Mouse (Mus musculus) midbrain, postnatal 0 days (tissue): ENCODE measurements around the gene Clcn2. TPM values are rescaled to one million over a fixed set of nuclear protein-coding genes. Genes with fewer than 3 reads are reported as not detected.

ENCODE experiments used
- ATAC-seq: fragments of 200-750 bp; cut with Nextera tagmentation; 2 replicates; pipeline ENCODE4 v1.8.0; 2017; ENCODE audit warnings: moderate number of reproducible peaks, mild to moderate bottlenecking, moderate TSS enrichment, moderate library complexity; ENCODE audit not compliant: low FRiP score
- DNase-seq: peaks from one replicate; pipeline ENCODE4 v3.0.0-alpha.2; 2015; ENCODE audit warnings: low spot score
- H3K27ac ChIP-seq: fragments of 300-500 bp; sonication (generic); 2 replicates; pipeline ENCODE4 v1.5.1; 2014; ENCODE audit warnings: low read depth, mild to moderate bottlenecking, low read length, mixed read lengths
- H3K27me3 ChIP-seq: fragments of 300-500 bp; sonication (generic); 2 replicates; pipeline ENCODE4 v1.6.1; 2014; ENCODE audit warnings: low read length, control low read depth, mixed read lengths; ENCODE audit not compliant: insufficient read depth
- H3K36me3 ChIP-seq: fragments of 300-500 bp; sonication (generic); 2 replicates; pipeline ENCODE4 v1.6.1; 2014; ENCODE audit warnings: low read length, control low read depth, mixed read lengths; ENCODE audit not compliant: insufficient read depth
- H3K4me1 ChIP-seq: fragments of 300-500 bp; sonication (generic); 2 replicates; pipeline ENCODE4 v1.6.1; 2014; ENCODE audit warnings: mild to moderate bottlenecking, control low read depth, antibody characterized with exemption, low read length, mixed read lengths; ENCODE audit not compliant: insufficient read depth
- H3K4me2 ChIP-seq: fragments of 300-500 bp; sonication (generic); 2 replicates; pipeline ENCODE4 v1.6.1; 2014; ENCODE audit warnings: low read depth, mild to moderate bottlenecking, low read length, mixed read lengths; ENCODE audit not compliant: poor library complexity, severe bottlenecking
- H3K4me3 ChIP-seq: fragments of 300-500 bp; sonication (generic); 2 replicates; pipeline ENCODE4 v1.5.1; 2014; ENCODE audit warnings: low read depth, mild to moderate bottlenecking, low read length, moderate library complexity
- H3K9ac ChIP-seq: fragments of 300-500 bp; sonication (generic); replicated peaks from 2 replicates; pipeline ENCODE4 v1.6.1; 2014; ENCODE audit warnings: mild to moderate bottlenecking, low read length, moderate library complexity, mixed read lengths; ENCODE audit not compliant: poor library complexity, severe bottlenecking
- H3K9me3 ChIP-seq: fragments of 300-500 bp; sonication (generic); 2 replicates; pipeline ENCODE4 v1.6.1; 2016; ENCODE audit warnings: low read length, control low read depth
- CTCF ChIP-seq: IDR thresholded peaks from 2 replicates; pipeline ENCODE4 v1.5.1; 2016; ENCODE audit warnings: antibody characterized with exemption, mild to moderate bottlenecking
- WGBS: fragments of 180-500 bp; shearing (Covaris S2); extraction: QIAGEN DNeasy Blood & Tissue Kit; methylation state at CpG from one replicate; pipeline ENCODE4 v1.1.7; 2014; 5-methylcytosine and 5-hydroxymethylcytosine counted together
- polyA plus RNA-seq: library from polyadenylated mRNA; unstranded; fragments of >200 nt; fragmentation: Nextera tagmentation; extraction: Ambion mirVana; gene quantifications from 2 replicates; pipeline ENCODE4 v1.2.1, GENCODE M21; 2015
- total RNA-seq: library from RNA; depleted of rRNA; stranded (reverse); fragments of >200 nt; gene quantifications from 2 replicates; pipeline ENCODE4 v1.2.3, GENCODE M21; 2014

Gene Clcn2
- total and polyA plus RNA-seq, 2 experiments from 2014 or later: 21.1 to 69.4 TPM

DNA sequence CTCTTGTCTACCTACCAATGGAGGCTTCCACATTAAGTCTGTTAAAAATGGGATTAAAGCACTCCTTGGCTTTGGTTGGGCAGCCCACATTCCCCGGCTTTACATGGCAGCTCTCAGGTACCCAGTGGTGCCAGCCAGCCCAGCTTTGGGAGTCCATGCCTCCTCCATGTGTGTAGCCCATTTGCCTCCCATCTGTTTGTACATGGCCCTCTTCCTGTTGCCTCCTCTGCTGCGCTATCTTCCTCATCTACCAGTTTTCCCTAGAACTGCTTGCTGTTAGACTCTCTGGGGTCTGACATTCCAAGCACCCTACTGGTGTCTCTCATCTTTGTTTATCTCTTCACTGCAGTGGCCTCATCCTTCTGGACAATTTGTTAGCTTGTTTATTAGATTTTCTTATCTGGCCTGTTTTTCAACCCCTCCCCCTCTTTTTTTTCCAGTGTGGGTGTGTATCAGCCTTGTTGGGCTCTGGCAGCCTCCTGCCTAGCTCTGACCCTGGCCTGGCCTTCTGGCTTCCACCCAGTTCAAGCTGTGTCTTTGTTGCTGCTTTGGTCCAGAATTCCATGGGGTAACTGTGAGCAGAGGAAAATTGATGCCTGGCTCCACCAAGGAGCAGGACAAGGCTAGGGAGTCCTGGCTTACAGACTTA is 11.0 kb downstream of the Clcn2 start:
- TF ChIP-seq CTCF: no peak
- Histone ChIP-seq H3K4me3 (no peak overlapping the region), H3K27me3 (no peaks in the 10 kb centered on the region), H3K27ac (no peak overlapping the region), H3K36me3 (peaks cover 26% of the 10 kb centered on the region), H3K4me2 (no peak overlapping the region), H3K9me3 (no peaks in the 10 kb centered on the region), H3K9ac (no peak overlapping the region), H3K4me1 (peaks cover 5% of the 10 kb centered on the region; the same call in 1 of the 2 replicates)
- DNase-seq (no peak), ATAC-seq (no peak)
- 86% methylated on average over 2 of the region's 2 CpGs for WGBS

DNA sequence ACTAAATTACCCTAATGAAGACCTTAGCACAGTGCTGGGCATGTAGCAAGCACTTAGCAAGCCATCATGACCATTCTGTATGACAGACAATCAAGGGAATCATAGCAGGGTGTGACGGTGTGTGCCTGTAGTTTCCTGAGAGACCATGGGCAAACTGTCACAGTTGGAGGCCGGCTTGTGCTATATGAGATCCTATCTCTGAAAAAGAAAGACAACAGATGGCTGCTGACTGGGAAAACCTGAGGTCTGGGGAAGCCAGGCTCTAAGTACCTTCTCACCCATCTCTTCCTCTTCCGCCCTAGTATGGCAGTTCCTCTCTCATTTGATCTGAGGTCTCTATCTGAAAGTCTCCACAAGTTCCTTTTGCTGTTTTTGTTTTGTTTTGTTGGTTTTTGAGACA is 11.8 kb downstream of the Clcn2 start:
- Histone ChIP-seq H3K4me3 (no peak overlapping the region), H3K4me2 (no peak overlapping the region), H3K27ac (no peak overlapping the region), H3K27me3 (no peaks in the 10 kb centered on the region), H3K9ac (no peak overlapping the region), H3K4me1 (peaks cover 5% of the 10 kb centered on the region; the same call in 1 of the 2 replicates), H3K36me3 (peaks cover 23% of the 10 kb centered on the region), H3K9me3 (no peaks in the 10 kb centered on the region)
- 75% methylated on average over 3 of the region's 3 CpGs for WGBS
- DNase-seq (no peak), ATAC-seq (no peak)
- TF ChIP-seq CTCF: no peak

DNA sequence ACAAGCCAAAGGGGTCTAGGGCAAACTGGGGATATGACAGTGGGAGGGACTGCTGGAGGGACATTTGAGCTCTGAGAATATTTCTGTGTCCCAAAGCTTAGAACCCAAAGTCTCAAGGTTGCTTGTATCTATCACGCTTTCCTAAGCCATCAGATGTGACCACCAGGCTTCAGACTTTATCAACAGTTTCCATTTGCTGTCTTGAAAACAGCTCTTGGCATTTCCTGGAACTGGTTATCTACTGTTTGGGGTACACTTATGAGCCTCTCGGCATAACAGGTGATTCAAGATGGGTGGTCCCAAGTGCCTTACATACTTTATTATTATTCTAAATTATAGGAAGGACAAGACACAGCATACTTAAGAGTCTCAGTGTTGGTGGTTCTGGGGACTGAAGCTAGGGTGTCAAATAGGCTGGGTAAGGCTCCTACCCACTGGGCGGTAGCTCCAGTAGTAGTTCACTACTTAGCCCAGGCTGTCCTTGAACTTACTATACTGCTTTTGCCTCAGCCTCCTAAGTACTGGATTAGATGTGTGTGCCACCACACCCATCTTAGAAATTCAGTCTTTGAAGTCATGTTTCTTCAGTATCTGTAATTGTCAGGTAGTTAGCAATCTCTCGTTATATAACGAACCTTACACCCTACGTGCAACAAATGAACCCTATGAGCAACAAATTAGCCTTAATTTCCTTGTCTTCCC is 13.7 kb downstream of the Clcn2 start:
- DNase-seq (no peak), ATAC-seq (no peak)
- 94% methylated on average over 6 of the region's 6 CpGs for WGBS
- no peaks in the 10 kb centered on the region for H3K27me3 ChIP-seq
- no peak overlapping the region for H3K4me3 ChIP-seq
- H3K9me3 ChIP-seq: no peaks in the 10 kb centered on the region
- no peak overlapping the region for H3K27ac ChIP-seq
- H3K9ac ChIP-seq: no peak overlapping the region
- peaks cover 33% of the 10 kb centered on the region for H3K36me3 ChIP-seq
- H3K4me2 ChIP-seq: no peak overlapping the region
- peaks cover 5% of the 10 kb centered on the region; the same call in 1 of the 2 replicates for H3K4me1 ChIP-seq
- no peak for TF ChIP-seq CTCF

DNA sequence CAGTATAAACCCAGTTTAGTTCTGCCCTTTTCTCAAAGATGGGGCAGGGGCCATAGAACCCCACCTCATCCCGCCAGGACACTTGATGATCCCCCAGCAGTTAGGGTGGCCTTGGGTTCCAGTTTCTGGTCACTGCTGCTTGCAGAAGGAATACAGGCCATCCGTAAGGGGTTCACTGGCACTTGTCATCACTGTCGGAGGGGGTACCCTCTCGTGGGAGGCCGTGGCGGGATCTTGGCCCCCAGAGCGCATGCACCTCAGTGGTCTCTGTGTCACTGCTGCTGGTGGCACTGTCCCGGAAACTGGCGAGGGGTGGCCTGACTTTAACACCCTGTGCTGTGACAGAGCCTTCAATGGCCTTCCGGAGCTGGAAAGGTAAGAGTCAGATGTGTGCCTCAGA is 14.5 kb downstream of the Clcn2 start:
- no peaks in the 10 kb centered on the region for H3K9me3 ChIP-seq
- 0 out of 2 replicates have a peak overlapping the region, but pooled peaks have one; percentile 19 for H3K27ac ChIP-seq
- H3K27me3 ChIP-seq: no peaks in the 10 kb centered on the region
- WGBS: 94% methylated on average over 10 of the region's 10 CpGs
- H3K9ac ChIP-seq: no peak overlapping the region
- H3K4me2 ChIP-seq: no peak overlapping the region
- TF ChIP-seq CTCF: no peak
- no peak for ATAC-seq
- H3K4me3 ChIP-seq: no peak overlapping the region
- H3K36me3 ChIP-seq: peaks cover 31% of the 10 kb centered on the region
- no peak for DNase-seq
- H3K4me1 ChIP-seq: peaks cover 5% of the 10 kb centered on the region; the same call in 1 of the 2 replicates

DNA sequence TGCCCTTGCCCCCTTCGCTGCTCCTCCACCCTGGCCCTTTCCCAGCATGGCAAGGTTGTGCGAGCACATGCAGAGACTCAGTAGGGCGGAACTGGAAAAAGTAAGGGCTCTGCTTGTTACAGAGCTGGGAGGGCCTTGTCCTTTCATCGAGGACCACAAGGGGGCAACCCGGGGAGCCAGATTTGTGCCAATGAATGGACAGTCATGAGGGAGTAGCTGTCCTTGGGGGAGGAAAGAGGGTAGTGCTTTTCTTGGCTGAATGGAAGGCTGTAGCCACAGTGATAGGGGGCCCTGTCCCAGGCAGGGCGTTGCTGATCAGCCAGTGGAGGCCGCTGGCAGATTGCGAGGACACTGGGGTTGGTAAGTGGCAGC is 15.0 kb downstream of the Clcn2 start:
- TF ChIP-seq CTCF: peak; percentile 85
- ATAC-seq (peak; percentile 76), DNase-seq (peak; percentile 82)
- Histone ChIP-seq H3K4me2 (no peak overlapping the region), H3K4me1 (peaks cover 5% of the 10 kb centered on the region; the same call in 1 of the 2 replicates), H3K9me3 (no peaks in the 10 kb centered on the region), H3K36me3 (peaks cover 25% of the 10 kb centered on the region), H3K4me3 (no peak overlapping the region), H3K27ac (peak overlapping the region; percentile 43), H3K9ac (no peak overlapping the region), H3K27me3 (no peaks in the 10 kb centered on the region)
- WGBS: 8% methylated on average over 8 of the region's 8 CpGs
